Mouse (Mus musculus) forebrain, postnatal 0 days (tissue): ENCODE results near the gene Papln. TPM values are rescaled to one million over a fixed set of nuclear protein-coding genes. Genes with fewer than 3 reads are reported as not detected.

Source experiments
- ATAC-seq: fragments of 200-750 bp; cut with Nextera tagmentation; 2 replicates; pipeline ENCODE4 v1.8.0; 2017; ENCODE audit warnings: mild to moderate bottlenecking, moderate library complexity
- DNase-seq: peaks from one replicate; pipeline ENCODE4 v3.0.0-alpha.2; 2015
- H3K27ac ChIP-seq: fragments of 300-500 bp; sonication (generic); 2 replicates; pipeline ENCODE4 v1.5.1; 2014; ENCODE audit warnings: low read depth, mild to moderate bottlenecking, antibody characterized with exemption, low read length, moderate library complexity, mixed read lengths
- H3K27me3 ChIP-seq: fragments of 300-500 bp; sonication (generic); 2 replicates; pipeline ENCODE4 v1.6.1; 2014; ENCODE audit warnings: mild to moderate bottlenecking, low read length, mixed read lengths; ENCODE audit not compliant: insufficient read depth
- H3K36me3 ChIP-seq: fragments of 300-500 bp; sonication (generic); 2 replicates; pipeline ENCODE4 v1.6.1; 2014; ENCODE audit warnings: mild to moderate bottlenecking, moderate library complexity; ENCODE audit not compliant: insufficient read depth
- H3K4me1 ChIP-seq: fragments of 300-500 bp; sonication (generic); 2 replicates; pipeline ENCODE4 v1.6.1; 2014; ENCODE audit warnings: antibody characterized with exemption; ENCODE audit not compliant: insufficient read depth
- H3K4me2 ChIP-seq: fragments of 300-500 bp; sonication (generic); 2 replicates; pipeline ENCODE4 v1.6.1; 2014; ENCODE audit warnings: low read depth, mild to moderate bottlenecking, moderate library complexity
- H3K4me3 ChIP-seq: fragments of 300-500 bp; sonication (generic); 2 replicates; pipeline ENCODE4 v1.5.1; 2014; ENCODE audit warnings: low read depth, low read length, mixed read lengths
- H3K9ac ChIP-seq: fragments of 300-500 bp; sonication (generic); 2 replicates; pipeline ENCODE4 v1.6.1; 2014; ENCODE audit warnings: mild to moderate bottlenecking
- H3K9me3 ChIP-seq: fragments of 300-500 bp; sonication (generic); 2 replicates; pipeline ENCODE4 v1.6.1; 2016; ENCODE audit warnings: low read length
- CTCF ChIP-seq: sonication (generic); IDR thresholded peaks from 2 replicates; pipeline ENCODE4 v1.5.1; 2016; ENCODE audit warnings: antibody characterized with exemption, control low read depth, low read depth
- WGBS: fragments of 180-500 bp; shearing (Covaris S2); extraction: QIAGEN DNeasy Blood & Tissue Kit; methylation state at CpG from one replicate; pipeline ENCODE4 v1.1.7; 2014; 5-methylcytosine and 5-hydroxymethylcytosine counted together
- polyA plus RNA-seq: library from polyadenylated mRNA; unstranded; fragments of >200 nt; fragmentation: Nextera tagmentation; extraction: Ambion mirVana; gene quantifications from 2 replicates; pipeline ENCODE4 v1.2.1, GENCODE M21; 2015
- total RNA-seq: library from RNA; depleted of rRNA; stranded (reverse); fragments of >200 nt; gene quantifications from 2 replicates; pipeline ENCODE4 v1.2.3, GENCODE M21; 2014

The Papln gene
- total and polyA plus RNA-seq, 2 experiments from 2014 or later: 0.40 to 2.7 TPM

DNA sequence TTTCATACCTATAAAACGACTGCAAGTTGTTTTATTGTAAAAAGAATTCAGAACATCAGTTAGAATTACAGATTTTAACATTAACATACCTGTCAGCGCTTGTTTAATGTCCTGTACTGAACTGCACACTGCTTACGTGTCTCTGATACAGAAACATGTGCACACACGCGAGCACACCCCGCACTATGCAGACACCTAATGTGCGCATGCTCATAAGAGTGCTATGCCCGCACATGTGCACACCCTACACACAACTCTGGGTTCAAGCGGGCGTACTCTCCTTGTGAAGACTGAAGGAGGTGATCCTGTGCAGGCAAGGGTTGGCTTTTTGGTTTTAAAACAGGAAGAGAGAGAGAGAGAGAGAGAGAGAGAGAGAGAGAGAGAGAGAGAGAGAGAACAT, 1.1 kb downstream of the Papln start:
- Histone ChIP-seq H3K4me3 (no peak overlapping the region), H3K27me3 (no peaks in the 10 kb centered on the region), H3K9ac (no peak overlapping the region), H3K9me3 (no peaks in the 10 kb centered on the region), H3K27ac (no peak overlapping the region), H3K4me1 (peaks cover 7% of the 10 kb centered on the region; the same call in 1 of the 2 replicates), H3K4me2 (peak overlapping the region; percentile 72; the same call in 1 of the 2 replicates), H3K36me3 (no peaks in the 10 kb centered on the region)
- DNase-seq: no peak
- ATAC-seq: no peak
- WGBS: 78% methylated on average over 10 of the region's 10 CpGs
- TF ChIP-seq CTCF: no peak

DNA sequence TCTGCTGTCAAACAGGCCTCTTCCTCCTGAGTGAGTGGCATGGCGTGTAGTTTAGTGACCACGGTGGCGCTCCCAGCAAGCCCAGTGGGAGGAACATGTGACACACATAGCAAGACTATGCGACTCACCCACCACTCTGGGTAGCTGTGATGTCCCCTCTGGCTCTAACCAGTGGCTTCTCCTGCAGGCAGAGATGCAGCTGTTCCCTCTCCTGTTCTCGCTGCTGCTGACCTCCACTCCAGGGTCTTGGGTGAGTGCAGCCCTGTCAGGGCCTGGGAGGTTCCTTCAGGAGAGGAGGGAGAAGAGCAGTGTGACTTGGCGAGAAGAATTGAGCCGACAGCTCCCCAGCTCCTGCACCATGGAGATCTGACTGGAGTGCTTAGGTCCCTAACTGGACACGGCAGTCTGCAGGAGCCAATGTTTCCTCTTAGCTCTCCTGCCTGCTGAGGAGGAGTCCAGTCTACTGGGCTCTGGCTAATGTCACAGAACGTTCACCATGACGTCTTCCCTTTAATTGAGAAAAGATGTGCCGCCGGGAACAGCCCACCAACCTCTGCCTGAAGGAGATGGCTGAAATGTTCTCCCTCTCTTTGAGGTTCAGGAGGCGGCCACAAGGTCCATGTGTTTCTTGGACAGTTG, 2.6 kb downstream of the Papln start:
- 84% methylated on average over 13 of the region's 13 CpGs for WGBS
- Histone ChIP-seq H3K27me3 (no peaks in the 10 kb centered on the region), H3K4me2 (no peak overlapping the region), H3K9me3 (no peaks in the 10 kb centered on the region), H3K4me1 (peaks cover 7% of the 10 kb centered on the region; the same call in 1 of the 2 replicates), H3K9ac (no peak overlapping the region), H3K27ac (no peak overlapping the region), H3K4me3 (no peak overlapping the region), H3K36me3 (no peaks in the 10 kb centered on the region)
- DNase-seq: no peak
- ATAC-seq: no peak
- no peak for TF ChIP-seq CTCF

DNA sequence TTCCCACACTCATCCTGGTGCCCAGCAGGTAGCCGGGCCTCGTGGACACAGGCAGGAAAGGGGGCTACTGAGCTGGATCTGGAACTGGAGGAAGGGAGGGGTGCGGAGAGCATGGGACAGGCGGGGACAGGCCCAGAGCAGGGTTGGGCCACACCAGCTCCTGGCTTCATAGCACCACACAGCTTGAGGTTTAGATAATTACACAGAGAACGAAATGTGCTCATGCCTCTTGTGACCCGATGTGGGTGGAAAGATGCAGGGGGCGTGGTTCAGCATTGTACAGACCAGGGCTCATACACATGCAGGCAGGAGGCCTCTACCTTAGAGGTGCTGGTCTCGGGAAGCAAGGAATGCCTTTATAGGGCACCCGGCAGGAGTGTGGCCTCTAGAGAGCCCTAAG, 4.4 kb downstream of the Papln start:
- Histone ChIP-seq H3K9ac (no peak overlapping the region), H3K36me3 (no peaks in the 10 kb centered on the region), H3K4me1 (peaks cover 7% of the 10 kb centered on the region; the same call in 1 of the 2 replicates), H3K9me3 (no peaks in the 10 kb centered on the region), H3K4me2 (no peak overlapping the region), H3K4me3 (no peak overlapping the region), H3K27me3 (no peaks in the 10 kb centered on the region), H3K27ac (no peak overlapping the region)
- no peak for TF ChIP-seq CTCF
- 68% methylated on average over 9 of the region's 9 CpGs for WGBS
- DNase-seq (no peak), ATAC-seq (no peak)

DNA sequence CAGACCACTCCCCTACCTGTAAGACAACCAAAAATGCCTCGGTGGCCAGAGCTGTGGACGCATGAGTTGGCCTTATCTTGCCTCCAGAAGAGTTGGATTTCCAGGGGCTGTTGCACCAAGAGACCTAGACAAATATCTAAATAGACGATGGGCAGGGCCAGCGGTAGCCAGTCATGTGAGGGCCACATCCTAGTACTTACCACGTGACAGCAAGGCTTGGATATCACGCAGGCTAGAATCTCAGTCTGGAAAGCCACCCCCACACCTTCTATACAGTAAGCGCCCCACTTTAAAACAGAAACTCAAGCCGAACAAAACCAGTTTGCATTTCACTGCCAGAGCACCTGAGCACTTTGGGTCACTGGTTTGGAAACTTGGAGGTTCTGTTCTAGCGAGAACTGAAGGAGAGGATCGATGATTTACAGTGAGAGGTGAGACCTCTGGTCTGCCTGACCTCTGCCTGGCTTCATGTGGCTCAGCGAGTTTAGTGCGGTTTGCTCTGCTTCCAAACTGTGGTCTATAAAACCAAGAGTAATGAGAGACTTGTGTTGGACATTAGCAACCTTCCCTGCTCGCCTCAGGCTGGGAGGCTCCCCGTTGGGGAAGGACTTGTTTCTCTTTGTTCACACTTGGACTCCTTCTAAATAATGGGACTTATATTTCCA, 4.9 kb downstream of the Papln start:
- no peak overlapping the region for H3K4me3 ChIP-seq
- no peak for TF ChIP-seq CTCF
- peaks cover 4% of the 10 kb centered on the region; the same call in 1 of the 2 replicates for H3K4me1 ChIP-seq
- no peak for ATAC-seq
- H3K27ac ChIP-seq: no peak overlapping the region
- no peak overlapping the region for H3K4me2 ChIP-seq
- H3K36me3 ChIP-seq: no peaks in the 10 kb centered on the region
- H3K9ac ChIP-seq: no peak overlapping the region
- WGBS: 86% methylated on average over 14 of the region's 14 CpGs
- no peak for DNase-seq
- no peaks in the 10 kb centered on the region for H3K27me3 ChIP-seq
- H3K9me3 ChIP-seq: no peaks in the 10 kb centered on the region

DNA sequence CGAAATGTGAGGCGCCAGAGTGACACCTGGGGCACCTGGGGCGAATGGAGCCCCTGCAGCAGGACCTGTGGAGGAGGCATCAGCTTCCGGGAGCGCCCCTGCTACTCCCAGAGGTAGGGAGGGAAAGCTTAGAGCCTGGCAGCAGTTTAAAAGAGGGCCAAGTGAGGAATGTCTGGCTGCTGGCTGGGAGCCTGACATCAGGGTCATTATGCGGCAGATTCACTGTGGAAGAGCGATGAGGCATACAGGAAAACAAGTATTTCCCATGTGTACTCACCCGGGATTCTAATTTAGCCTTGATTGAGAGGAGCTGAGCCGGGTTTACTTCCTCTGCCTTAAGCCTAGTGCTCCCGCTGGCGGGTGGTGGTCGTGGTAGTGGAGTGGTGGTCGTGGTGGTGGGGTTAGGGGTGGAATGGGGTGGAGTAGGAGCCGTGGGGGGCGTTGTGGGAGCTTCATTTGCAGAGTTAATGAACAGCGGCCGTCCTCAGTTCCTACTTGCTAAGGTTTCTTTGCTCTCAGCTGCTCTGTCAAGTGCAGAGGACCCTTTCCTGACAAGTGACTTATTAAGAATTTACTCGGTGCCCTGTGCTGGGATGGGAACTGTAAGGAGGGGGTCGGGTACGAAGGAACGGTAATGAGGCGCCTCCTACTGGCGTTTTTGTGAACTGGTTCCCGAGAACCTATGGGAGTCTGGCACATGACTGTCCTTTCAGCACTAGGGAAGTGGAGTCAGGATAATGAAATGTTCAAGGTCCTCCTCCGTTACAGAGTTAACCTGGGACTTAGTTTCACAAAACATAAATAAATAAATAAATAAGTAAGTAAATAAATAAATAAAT, 7.2 kb downstream of the Papln start:
- Histone ChIP-seq H3K27me3 (no peaks in the 10 kb centered on the region), H3K9me3 (no peaks in the 10 kb centered on the region), H3K4me3 (no peak overlapping the region), H3K9ac (no peak overlapping the region), H3K36me3 (no peaks in the 10 kb centered on the region), H3K4me1 (no peaks in the 10 kb centered on the region), H3K4me2 (peak overlapping the region; percentile 10; the same call in 1 of the 2 replicates), H3K27ac (no peak overlapping the region)
- 5% methylated on average over 25 of the region's 25 CpGs for WGBS
- TF ChIP-seq CTCF: peak; percentile 69
- ATAC-seq: peak; percentile 71
- peak; percentile 58 for DNase-seq

DNA sequence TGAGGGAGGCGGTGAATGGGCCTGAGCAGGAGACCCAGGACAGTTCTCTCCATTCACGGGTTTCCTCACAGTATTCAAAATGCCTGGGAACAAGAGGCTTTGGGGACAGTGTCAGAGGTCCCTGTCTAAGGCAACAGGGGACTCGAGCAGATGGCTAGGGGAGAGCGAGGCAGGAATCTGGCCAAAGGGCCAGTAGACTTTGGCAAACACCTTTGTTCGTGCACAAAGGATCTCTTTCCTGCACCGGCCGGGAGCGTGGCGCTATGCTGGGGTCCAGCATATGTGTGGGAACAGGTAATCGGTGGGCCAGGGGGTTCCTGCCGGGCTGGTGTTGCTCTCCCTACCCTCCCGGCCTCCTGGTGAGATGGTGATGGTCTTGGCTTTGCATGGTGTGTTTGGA, 12.2 kb downstream of the Papln start:
- no peaks in the 10 kb centered on the region for H3K9me3 ChIP-seq
- ATAC-seq (no peak), DNase-seq (no peak)
- H3K27me3 ChIP-seq: no peaks in the 10 kb centered on the region
- H3K27ac ChIP-seq: no peak overlapping the region
- TF ChIP-seq CTCF: no peak
- WGBS: 60% methylated on average over 12 of the region's 12 CpGs
- H3K4me2 ChIP-seq: no peak overlapping the region
- H3K4me3 ChIP-seq: no peak overlapping the region
- H3K4me1 ChIP-seq: no peaks in the 10 kb centered on the region
- no peaks in the 10 kb centered on the region for H3K36me3 ChIP-seq
- no peak overlapping the region for H3K9ac ChIP-seq

DNA sequence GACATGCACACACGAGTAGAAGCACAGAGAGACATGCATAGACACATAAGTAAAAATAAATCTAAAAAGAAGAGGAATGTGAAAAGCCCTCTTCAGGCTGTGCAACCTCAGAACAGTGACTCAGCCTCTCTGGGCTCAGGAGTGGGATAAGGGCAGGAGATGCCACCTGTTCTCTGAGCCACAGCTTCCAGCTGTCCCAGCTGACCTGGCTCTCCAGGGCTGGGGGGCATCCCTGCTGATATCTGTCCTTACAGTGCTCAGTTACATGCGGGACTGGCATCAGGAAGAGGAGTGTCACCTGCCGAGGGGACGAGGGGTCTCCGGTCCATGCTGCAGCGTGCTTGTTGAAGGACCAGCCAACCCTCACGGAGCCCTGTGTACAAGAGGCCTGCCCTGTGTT, 13.3 kb downstream of the Papln start:
- ATAC-seq (no peak), DNase-seq (no peak)
- no peak overlapping the region for H3K9ac ChIP-seq
- no peaks in the 10 kb centered on the region for H3K27me3 ChIP-seq
- no peaks in the 10 kb centered on the region for H3K9me3 ChIP-seq
- H3K4me2 ChIP-seq: no peak overlapping the region
- no peaks in the 10 kb centered on the region for H3K36me3 ChIP-seq
- H3K4me3 ChIP-seq: no peak overlapping the region
- 87% methylated on average over 7 of the region's 7 CpGs for WGBS
- no peaks in the 10 kb centered on the region for H3K4me1 ChIP-seq
- H3K27ac ChIP-seq: no peak overlapping the region
- TF ChIP-seq CTCF: no peak
